Mouse (Mus musculus) heart, adult 9 months (tissue): ENCODE data around the gene Ppm1j.
A peak's percentile ranks its signal among the peaks of the same experiment; 100 is the strongest.
"Not testable (repeated sequence)": the region's sequence is repeated elsewhere in the genome, so short reads cannot be mapped to it uniquely, and the experiment has no call there.

ENCODE experiments used
- DNase-seq, 2 experiments: peaks; one replicate each; pipeline ENCODE4 v3.0.0; 2022; ENCODE audit warnings: low spot score in 2 of 2

The Ppm1j gene

GRCm38 (mm10) chr3:104780561-104781420, at the start of gene Ppm1j:
Gene Ppm1j (plus strand): TSS chr3:104781056.
- DNase-seq, result peak; percentile 76 to 84

GRCm38 (mm10) chr3:104732907-104733306, 47.9 kb upstream of the Ppm1j start:
- DNase-seq, result no peak

GRCm38 (mm10) chr3:104734654-104735053, 46.2 kb upstream of the Ppm1j start:
- DNase-seq, result no peak

- no peak for DNase-seq
Observed at GRCm38 (mm10) chr3:104741954-104742353, 38.9 kb upstream of the Ppm1j start.

- no peak for DNase-seq
Observed at GRCm38 (mm10) chr3:104743161-104743560, 37.7 kb upstream of the Ppm1j start.

GRCm38 (mm10) chr3:104743864-104744263, 37.0 kb upstream of the Ppm1j start:
- DNase-seq, result no peak

GRCm38 (mm10) chr3:104752845-104753244, 28.0 kb upstream of the Ppm1j start:
- DNase-seq, result not testable (repeated sequence)

- DNase-seq, result peak; percentile 20 to 24
Observed at GRCm38 (mm10) chr3:104758406-104758805, 22.4 kb upstream of the Ppm1j start.

- no peak for DNase-seq
Observed at GRCm38 (mm10) chr3:104758869-104759268, 22.0 kb upstream of the Ppm1j start.

GRCm38 (mm10) chr3:104762103-104762863, 18.6 kb upstream of the Ppm1j start:
- DNase-seq, result not testable (repeated sequence)

GRCm38 (mm10) chr3:104765021-104765420, 15.8 kb upstream of the Ppm1j start:
- no peak for DNase-seq

- no peak for DNase-seq
Observed at GRCm38 (mm10) chr3:104767141-104767540, 13.7 kb upstream of the Ppm1j start.

GRCm38 (mm10) chr3:104767716-104768115, 13.1 kb upstream of the Ppm1j start:
- DNase-seq, result no peak

- no peak for DNase-seq
Observed at GRCm38 (mm10) chr3:104769135-104769534, 11.7 kb upstream of the Ppm1j start.

- no peak for DNase-seq
Observed at GRCm38 (mm10) chr3:104770035-104770434, 10.8 kb upstream of the Ppm1j start.

GRCm38 (mm10) chr3:104770918-104771317, 9.9 kb upstream of the Ppm1j start:
- no peak for DNase-seq

- no peak for DNase-seq
Observed at GRCm38 (mm10) chr3:104771460-104771859, 9.4 kb upstream of the Ppm1j start.

- no peak for DNase-seq
Observed at GRCm38 (mm10) chr3:104773301-104773700, 7.6 kb upstream of the Ppm1j start.

GRCm38 (mm10) chr3:104777342-104777741, 3.5 kb upstream of the Ppm1j start:
- DNase-seq, result no peak

- no peak for DNase-seq
Observed at GRCm38 (mm10) chr3:104779949-104780348, 907 bp upstream of the Ppm1j start.

GRCm38 (mm10) chr3:104781471-104781903, 631 bp downstream of the Ppm1j start, which contains the start of gene Fam19a3:
Gene Fam19a3 (minus strand): TSS chr3:104781840.
- DNase-seq, result peak in 1 of 2 experiments; percentile 72

- DNase-seq, result peak; percentile 74 to 78
Observed at GRCm38 (mm10) chr3:104782061-104782681, 1.3 kb downstream of the Ppm1j start.
